Mouse (Mus musculus): ENCODE results near the gene Fto.

GRCm38 (mm10) chr8:91375054-91375938 is 62.0 kb downstream of the Fto start:
- TF ChIP-seq CTCF (conservative IDR thresholded peaks at IDR 0.05; ENCODE audit: insufficient read depth, insufficient read length, low read depth, low read length) (no peak), POLR2A (IDR thresholded peaks at IDR 0.05; ENCODE audit: low read depth, low read length) (no peak)
